Mouse (Mus musculus) forebrain, embryonic 10.5 days (tissue): Measurements from ENCODE around the gene Zbtb16. TPM values are rescaled to one million over a fixed set of nuclear protein-coding genes. Genes with fewer than 3 reads are reported as not detected.

Experiments used
- DNase-seq: peaks from one replicate; pipeline ENCODE4 v3.0.0-alpha.2; 2017; ENCODE audit warnings: low spot score; ENCODE audit errors: extremely low spot score
- H3K27ac ChIP-seq: fragments of 300-500 bp; sonication (generic); 2 replicates; pipeline ENCODE4 v1.5.1; 2016; ENCODE audit warnings: mild to moderate bottlenecking
- H3K27me3 ChIP-seq: fragments of 300-500 bp; sonication (generic); 2 replicates; pipeline ENCODE4 v1.6.1; 2016; ENCODE audit warnings: mild to moderate bottlenecking; ENCODE audit not compliant: poor library complexity, severe bottlenecking
- H3K36me3 ChIP-seq: fragments of 300-500 bp; sonication (generic); replicated peaks from 2 replicates; pipeline ENCODE4 v1.6.1; 2016; ENCODE audit warnings: mild to moderate bottlenecking, moderate library complexity
- H3K4me1 ChIP-seq: fragments of 300-500 bp; sonication (generic); 2 replicates; pipeline ENCODE4 v1.6.1; 2016
- H3K4me3 ChIP-seq: fragments of 300-500 bp; sonication (generic); 2 replicates; pipeline ENCODE4 v1.5.1; 2016; ENCODE audit warnings: mild to moderate bottlenecking, moderate library complexity
- H3K9me3 ChIP-seq: fragments of 300-500 bp; sonication (generic); 2 replicates; pipeline ENCODE4 v1.6.1; 2016; ENCODE audit warnings: mild to moderate bottlenecking, moderate library complexity
- WGBS: fragments of 180-500 bp; shearing (Covaris S2); methylation state at CpG from one replicate; pipeline ENCODE4 v1.1.7; 2016; 5-methylcytosine and 5-hydroxymethylcytosine counted together
- polyA plus RNA-seq: library from polyadenylated mRNA; unstranded; fragments of >200 nt; fragmentation: Nextera tagmentation; extraction: Ambion mirVana; gene quantifications from 2 replicates; pipeline ENCODE4 v1.2.1, GENCODE M21; 2016

Gene Zbtb16
- polyA plus RNA-seq, 1 experiment from 2014 or later: 27.0 TPM

- no peak for DNase-seq
- Histone ChIP-seq H3K4me1 (peaks cover 6% of the 10 kb centered on the region), H3K9me3 (peaks cover 16% of the 10 kb centered on the region; the same call in 1 of the 2 replicates), H3K36me3 (no peaks in the 10 kb centered on the region), H3K4me3 (no peak overlapping the region), H3K27me3 (peaks cover 17% of the 10 kb centered on the region), H3K27ac (no peak overlapping the region)
- 92% methylated on average over 8 of the region's 8 CpGs for WGBS
Observed at GRCm38 (mm10) chr9:48640881-48641280, 195.1 kb downstream of the Zbtb16 start.

DNA sequence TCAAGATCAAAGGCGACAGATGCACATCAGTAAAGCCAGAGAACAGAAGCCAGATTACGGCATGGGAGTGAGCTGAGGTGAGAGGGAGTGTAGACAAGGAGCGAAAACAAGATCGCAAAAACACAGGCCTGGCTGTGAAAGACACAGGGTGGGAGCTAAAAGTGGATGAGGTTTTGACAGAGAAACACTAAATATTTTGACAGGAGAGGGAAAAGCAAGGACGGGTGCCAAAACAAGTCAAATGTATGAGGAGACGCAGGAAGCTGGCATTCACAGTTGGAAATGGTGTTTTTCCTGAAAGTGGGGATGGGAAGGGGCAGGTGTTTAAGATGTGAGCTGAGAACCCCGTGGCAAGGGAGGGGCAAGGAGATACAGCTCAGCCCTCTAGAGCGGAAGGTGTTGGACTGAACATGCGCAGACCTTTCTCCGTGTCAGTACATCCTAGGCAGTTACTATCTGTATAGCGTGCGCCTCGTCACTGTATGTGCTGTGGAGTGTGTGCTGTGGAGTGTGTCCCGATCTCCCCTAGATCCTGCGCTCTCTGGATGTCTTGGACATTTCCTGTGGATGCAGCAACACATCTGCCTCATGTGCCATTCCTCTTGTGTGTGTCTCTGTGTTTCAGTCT, 197.7 kb downstream of the Zbtb16 start:
- Histone ChIP-seq H3K27me3 (peaks cover 25% of the 10 kb centered on the region), H3K4me1 (peaks cover 7% of the 10 kb centered on the region; the same call in 1 of the 2 replicates), H3K4me3 (no peak overlapping the region), H3K27ac (no peak overlapping the region), H3K9me3 (no peaks in the 10 kb centered on the region), H3K36me3 (no peaks in the 10 kb centered on the region)
- peak; percentile 12 for DNase-seq
- 76% methylated on average over 15 of the region's 15 CpGs for WGBS

DNA sequence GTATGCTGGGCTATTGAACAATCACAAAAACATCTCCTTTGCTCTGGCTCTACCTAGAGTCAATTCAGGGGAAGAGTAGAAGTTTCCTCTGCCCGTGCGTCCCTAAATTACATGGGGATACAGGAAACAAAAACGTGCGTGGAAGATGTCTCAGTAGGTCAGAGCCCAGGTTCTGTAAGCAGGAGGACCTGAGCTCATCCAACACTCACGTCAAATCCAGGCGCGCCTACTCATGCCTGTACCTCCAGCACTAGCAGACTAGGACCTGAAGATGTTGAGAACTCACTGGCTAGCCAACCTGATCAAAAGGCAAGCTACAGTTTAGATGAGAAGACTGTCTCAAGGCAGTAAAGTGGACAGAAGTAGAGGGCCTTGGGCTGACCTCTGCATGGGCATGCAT, 198.9 kb downstream of the Zbtb16 start:
- Histone ChIP-seq H3K4me3 (no peak overlapping the region), H3K9me3 (no peaks in the 10 kb centered on the region), H3K27ac (no peak overlapping the region), H3K36me3 (no peaks in the 10 kb centered on the region), H3K4me1 (peaks cover 7% of the 10 kb centered on the region; the same call in 1 of the 2 replicates), H3K27me3 (peaks cover 25% of the 10 kb centered on the region)
- DNase-seq: peak; percentile 11
- 90% methylated on average over 7 of the region's 7 CpGs for WGBS

GRCm38 (mm10) chr9:48635576-48636350, 200.3 kb downstream of the Zbtb16 start:
- Histone ChIP-seq H3K27ac (no peak overlapping the region), H3K4me1 (peaks cover 7% of the 10 kb centered on the region; the same call in 1 of the 2 replicates), H3K4me3 (no peak overlapping the region), H3K9me3 (no peaks in the 10 kb centered on the region), H3K27me3 (peaks cover 25% of the 10 kb centered on the region), H3K36me3 (no peaks in the 10 kb centered on the region)
- WGBS: 54% methylated on average over 18 of the region's 18 CpGs
- DNase-seq: peak; percentile 11

DNA sequence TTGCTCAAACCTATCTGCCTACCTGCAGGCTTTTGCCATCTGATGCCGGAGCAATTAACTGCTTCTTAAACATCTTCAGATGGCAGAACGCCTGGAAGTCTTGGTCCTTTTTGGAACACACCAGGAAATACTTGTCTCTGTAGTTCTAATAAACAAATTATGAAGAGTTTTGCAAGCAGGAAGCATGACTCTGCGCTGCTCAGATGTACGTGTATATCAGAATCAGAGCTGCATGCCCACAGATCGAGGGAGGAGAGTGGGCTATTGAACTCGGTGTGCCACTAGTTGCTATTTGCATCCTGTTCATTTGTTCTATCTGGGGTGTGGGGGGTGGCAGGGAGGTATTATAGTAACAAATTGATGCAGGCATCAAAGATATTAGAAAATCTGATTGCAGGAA, 202.9 kb downstream of the Zbtb16 start:
- Histone ChIP-seq H3K4me1 (peaks cover 7% of the 10 kb centered on the region; the same call in 1 of the 2 replicates), H3K27me3 (peaks cover 25% of the 10 kb centered on the region), H3K27ac (no peak overlapping the region), H3K9me3 (no peaks in the 10 kb centered on the region), H3K4me3 (no peak overlapping the region), H3K36me3 (no peaks in the 10 kb centered on the region)
- peak; percentile 3 for DNase-seq
- WGBS: 81% methylated on average over 6 of the region's 6 CpGs

DNA sequence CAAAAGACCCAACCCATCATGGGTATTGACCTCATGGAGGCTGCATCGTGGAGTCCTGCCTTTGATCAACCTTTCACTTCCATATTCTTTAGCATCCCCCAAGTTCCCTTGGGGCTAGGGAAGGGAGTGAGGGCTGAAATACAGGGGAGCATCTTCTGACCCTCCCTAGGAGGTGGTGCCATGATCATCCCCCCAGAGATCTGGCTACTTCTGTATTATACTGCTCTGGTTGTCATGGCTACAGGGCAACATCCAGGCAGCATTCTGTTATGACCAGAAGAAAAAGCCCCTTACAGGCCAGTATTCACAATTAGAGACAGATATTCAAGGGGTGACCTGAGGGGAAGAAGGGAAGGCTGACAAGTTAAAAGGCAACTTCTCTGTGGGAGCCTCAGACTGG, 216.8 kb downstream of the Zbtb16 start:
- Histone ChIP-seq H3K27me3 (peaks cover 7% of the 10 kb centered on the region), H3K27ac (no peak overlapping the region), H3K36me3 (no peaks in the 10 kb centered on the region), H3K4me1 (peaks cover 21% of the 10 kb centered on the region), H3K9me3 (no peaks in the 10 kb centered on the region), H3K4me3 (no peak overlapping the region)
- peak; percentile 13 for DNase-seq
- WGBS: 78% methylated on average over 1 of the region's 1 CpGs

DNA sequence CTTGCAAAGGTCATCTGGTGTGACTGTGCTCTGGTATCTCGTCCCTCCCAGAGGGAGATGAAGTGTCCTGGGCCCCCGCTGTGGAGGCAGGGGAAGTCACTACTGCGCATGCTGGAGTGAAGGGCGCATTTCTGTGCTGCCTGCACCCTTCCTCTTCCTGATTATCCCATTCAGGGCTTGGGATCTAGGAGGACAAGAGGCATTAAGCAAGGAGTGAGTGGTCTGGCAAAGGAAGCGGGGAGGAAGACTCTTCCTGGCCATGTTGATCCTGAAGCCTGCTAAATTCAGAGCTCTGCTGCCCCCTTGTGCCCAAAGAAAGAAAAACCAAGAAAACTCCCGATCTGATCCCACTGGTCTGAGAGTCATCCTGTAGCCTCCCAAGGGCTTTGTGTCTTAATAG, 217.4 kb downstream of the Zbtb16 start:
- H3K4me1 ChIP-seq: peaks cover 21% of the 10 kb centered on the region
- no peaks in the 10 kb centered on the region for H3K36me3 ChIP-seq
- peak; percentile 80 for DNase-seq
- no peaks in the 10 kb centered on the region for H3K9me3 ChIP-seq
- H3K27me3 ChIP-seq: peaks cover 7% of the 10 kb centered on the region
- 24% methylated on average over 6 of the region's 6 CpGs for WGBS
- H3K4me3 ChIP-seq: no peak overlapping the region
- H3K27ac ChIP-seq: peak overlapping the region; percentile 74

- peaks cover 7% of the 10 kb centered on the region for H3K27me3 ChIP-seq
- 82% methylated on average over 8 of the region's 8 CpGs for WGBS
- H3K4me1 ChIP-seq: peaks cover 21% of the 10 kb centered on the region
- no peaks in the 10 kb centered on the region for H3K9me3 ChIP-seq
- H3K27ac ChIP-seq: no peak overlapping the region
- no peak overlapping the region for H3K4me3 ChIP-seq
- DNase-seq: peak; percentile 13
- no peaks in the 10 kb centered on the region for H3K36me3 ChIP-seq
Observed at GRCm38 (mm10) chr9:48618111-48618510, 217.9 kb downstream of the Zbtb16 start.

- DNase-seq: peak; percentile 11
- no peak overlapping the region for H3K27ac ChIP-seq
- no peaks in the 10 kb centered on the region for H3K36me3 ChIP-seq
- peaks cover 7% of the 10 kb centered on the region for H3K27me3 ChIP-seq
- H3K4me3 ChIP-seq: no peak overlapping the region
- WGBS: 90% methylated on average over 3 of the region's 3 CpGs
- H3K4me1 ChIP-seq: peaks cover 21% of the 10 kb centered on the region
- no peaks in the 10 kb centered on the region for H3K9me3 ChIP-seq
Observed at GRCm38 (mm10) chr9:48617511-48618010, 218.5 kb downstream of the Zbtb16 start.

- Histone ChIP-seq H3K4me1 (peaks cover 8% of the 10 kb centered on the region), H3K27ac (no peak overlapping the region), H3K36me3 (no peaks in the 10 kb centered on the region), H3K27me3 (peaks cover 3% of the 10 kb centered on the region), H3K4me3 (no peak overlapping the region), H3K9me3 (no peaks in the 10 kb centered on the region)
- no peak for DNase-seq
- 90% methylated on average over 4 of the region's 4 CpGs for WGBS
Observed at GRCm38 (mm10) chr9:48613221-48613620, 222.8 kb downstream of the Zbtb16 start.

DNA sequence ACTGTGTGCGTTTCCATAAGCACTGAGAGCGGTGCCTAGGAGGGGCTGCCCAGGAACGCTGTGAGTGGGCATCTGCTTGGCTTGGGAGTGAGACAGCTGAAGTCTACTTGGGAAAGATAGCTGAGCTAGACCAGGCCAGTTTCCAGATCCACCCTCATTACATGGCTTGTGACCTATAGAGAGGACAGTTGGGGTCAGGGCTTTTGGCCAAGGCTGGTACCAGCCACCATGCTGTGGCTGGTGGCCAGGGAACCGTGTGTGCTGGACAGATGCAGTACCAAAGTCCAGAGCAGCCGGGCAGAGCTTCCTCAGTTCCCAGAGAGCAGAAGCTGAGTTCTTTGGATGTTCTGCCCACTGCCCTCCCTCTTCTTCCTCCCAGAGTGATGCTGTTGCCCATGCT, 223.5 kb downstream of the Zbtb16 start:
- peak; percentile 6 for DNase-seq
- no peaks in the 10 kb centered on the region for H3K36me3 ChIP-seq
- 86% methylated on average over 5 of the region's 5 CpGs for WGBS

GRCm38 (mm10) chr9:48611032-48611431, 225.0 kb downstream of the Zbtb16 start:
- Histone ChIP-seq H3K9me3 (no peaks in the 10 kb centered on the region), H3K36me3 (no peaks in the 10 kb centered on the region), H3K27ac (no peak overlapping the region), H3K4me3 (no peak overlapping the region), H3K4me1 (peaks cover 6% of the 10 kb centered on the region), H3K27me3 (no peaks in the 10 kb centered on the region)
- DNase-seq: peak; percentile 5
- 65% methylated on average over 1 of the region's 1 CpGs for WGBS

More for the DNA sequence above, 223.5 kb downstream of the Zbtb16 start:
- no peak overlapping the region for H3K4me3 ChIP-seq
- peaks cover 8% of the 10 kb centered on the region for H3K4me1 ChIP-seq
- H3K9me3 ChIP-seq: no peaks in the 10 kb centered on the region
- H3K27me3 ChIP-seq: no peaks in the 10 kb centered on the region
- H3K27ac ChIP-seq: no peak overlapping the region

GRCm38 (mm10) chr9:48609734-48610133, 226.3 kb downstream of the Zbtb16 start:
- no peak overlapping the region for H3K4me3 ChIP-seq
- H3K27me3 ChIP-seq: no peaks in the 10 kb centered on the region
- no peaks in the 10 kb centered on the region for H3K9me3 ChIP-seq
- H3K4me1 ChIP-seq: peaks cover 6% of the 10 kb centered on the region
- 86% methylated on average over 4 of the region's 4 CpGs for WGBS
- no peaks in the 10 kb centered on the region for H3K36me3 ChIP-seq
- DNase-seq: peak; percentile 7
- H3K27ac ChIP-seq: no peak overlapping the region
